Mouse (Mus musculus): ENCODE measurements at regions not wholly inside any gene's neighbourhood (a gene's known extent, or its start where the extent isn't known, plus 50 kb on each side); places are given as distances from the start of the nearest gene placed in this dataset.

- TF ChIP-seq POLR2A (IDR thresholded peaks at IDR 0.05; ENCODE audit: low read depth, low read length) = no peak
- TF ChIP-seq CTCF (IDR thresholded peaks at IDR 0.05; ENCODE audit: extremely low read depth, insufficient read length, insufficient replicate concordance, low read depth, low read length) = no peak
Measured at GRCm38 (mm10) chr16:77500413-77500812, 101.5 kb downstream of the Gm11146 start.

All from small intestine, adult 2 months (tissue).